Comparison of ENCODE assay signal across 13 mouse cellular contexts in the genomic region with DNA sequence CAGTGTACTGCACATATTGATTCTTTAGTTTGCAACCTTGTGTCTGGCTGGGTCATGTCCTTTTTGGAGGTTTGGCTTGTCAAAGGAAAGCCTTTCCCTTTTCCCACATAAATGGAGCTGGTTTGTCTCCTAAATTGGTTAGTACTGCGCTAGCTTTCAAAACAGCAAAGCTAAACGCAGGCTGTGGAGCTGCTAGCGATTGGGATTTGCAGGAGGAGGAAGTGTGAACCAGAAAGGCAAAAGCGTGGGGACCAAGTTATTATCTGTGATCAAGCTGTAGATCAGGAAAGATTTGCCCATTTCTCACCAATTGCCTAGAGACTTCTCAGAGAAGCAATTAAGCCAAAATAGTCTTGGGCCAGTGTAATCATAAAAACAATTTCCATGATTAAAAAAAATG.
"Had no signal": no experiment of that assay in that cellular context is flagged by ENCODE, and none has a peak within 500 bp of the region (broad histone marks: within the 10 kb centered on the region; RNA-seq: fewer than 3 reads in every experiment).

No protein-coding gene starts in this region.

- H3K4me3 ChIP-seq: intestine, embryonic 15.5 days; liver, embryonic 15.5 days; neural tube, embryonic 13.5 days had no signal

- H3K9me3 ChIP-seq: intestine, embryonic 15.5 days; liver, embryonic 15.5 days; neural tube, embryonic 13.5 days had no signal

- H3K4me1 ChIP-seq: liver, embryonic 15.5 days had no signal

- H3K36me3 ChIP-seq: intestine, embryonic 15.5 days; liver, embryonic 15.5 days; neural tube, embryonic 13.5 days had no signal

- H3K9ac ChIP-seq: intestine, embryonic 15.5 days; liver, embryonic 15.5 days; neural tube, embryonic 13.5 days had no signal

- H3K27me3 ChIP-seq: intestine, embryonic 15.5 days; liver, embryonic 15.5 days; neural tube, embryonic 13.5 days had no signal

- H3K27ac ChIP-seq: intestine, embryonic 15.5 days; liver, embryonic 15.5 days; neural tube, embryonic 13.5 days; stomach, postnatal 0 days had no signal

- DNase-seq: kidney, adult 18-20 months; kidney, postnatal 10 days; kidney, postnatal 4 days; lung, adult 2 months; lung, postnatal 36 days; midbrain, embryonic 14.5 days; thymus, postnatal 4 days had no signal

- H3K4me2 ChIP-seq: intestine, embryonic 15.5 days; liver, embryonic 11.5 days; liver, embryonic 15.5 days; neural tube, embryonic 13.5 days had no signal

- ATAC-seq: intestine, embryonic 15.5 days; lung, postnatal 0 days had no signal
